Mouse (Mus musculus) thymus, postnatal 25 days (tissue): ENCODE measurements around the gene Best2.
A peak's percentile ranks its signal among the peaks of the same experiment; 100 is the strongest.

Source experiments
- DNase-seq: peaks from one replicate; pipeline ENCODE4 v3.0.0; 2022

Gene Best2

GRCm38 (mm10) chr8:84981644-84982498 lies 32.5 kb downstream of the Best2 start:
- no peak for DNase-seq

DNA sequence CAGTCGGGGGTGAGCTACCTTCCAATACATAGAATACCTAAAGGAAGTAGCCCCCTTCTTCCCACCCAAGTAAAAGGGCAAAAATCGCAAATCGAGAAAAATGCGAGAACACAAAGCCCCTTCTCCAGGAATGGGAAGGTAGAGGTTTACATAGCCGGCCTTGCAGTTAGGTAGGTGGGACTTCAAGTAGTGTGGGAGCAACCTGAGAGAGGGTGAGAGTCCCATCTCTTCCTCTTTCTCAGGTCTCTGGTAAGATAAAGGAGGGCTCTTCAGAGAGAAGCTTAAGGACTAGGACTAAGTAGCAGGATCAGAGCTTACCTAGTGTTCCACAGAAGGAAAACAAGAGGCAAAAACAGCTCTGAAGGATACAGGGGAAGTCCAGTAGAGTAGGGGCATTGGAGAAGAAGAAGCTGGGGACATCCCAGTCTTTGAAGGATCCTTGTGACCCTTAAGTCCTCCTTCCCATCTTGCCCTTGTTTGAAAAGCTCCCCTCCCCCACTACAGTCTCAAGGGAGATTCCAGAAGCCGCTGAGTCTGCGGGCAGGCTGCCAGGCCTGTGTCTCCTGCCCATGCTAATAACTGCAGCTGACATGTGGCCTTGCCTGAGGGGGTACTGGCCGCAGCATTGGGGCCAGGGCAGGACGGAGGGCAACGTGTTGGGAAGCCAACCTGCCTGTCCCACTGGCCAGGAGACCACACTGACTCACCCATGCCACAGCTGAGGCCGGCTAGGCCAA lies 33.5 kb downstream of the Best2 start:
- peak; percentile 24 for DNase-seq

DNA sequence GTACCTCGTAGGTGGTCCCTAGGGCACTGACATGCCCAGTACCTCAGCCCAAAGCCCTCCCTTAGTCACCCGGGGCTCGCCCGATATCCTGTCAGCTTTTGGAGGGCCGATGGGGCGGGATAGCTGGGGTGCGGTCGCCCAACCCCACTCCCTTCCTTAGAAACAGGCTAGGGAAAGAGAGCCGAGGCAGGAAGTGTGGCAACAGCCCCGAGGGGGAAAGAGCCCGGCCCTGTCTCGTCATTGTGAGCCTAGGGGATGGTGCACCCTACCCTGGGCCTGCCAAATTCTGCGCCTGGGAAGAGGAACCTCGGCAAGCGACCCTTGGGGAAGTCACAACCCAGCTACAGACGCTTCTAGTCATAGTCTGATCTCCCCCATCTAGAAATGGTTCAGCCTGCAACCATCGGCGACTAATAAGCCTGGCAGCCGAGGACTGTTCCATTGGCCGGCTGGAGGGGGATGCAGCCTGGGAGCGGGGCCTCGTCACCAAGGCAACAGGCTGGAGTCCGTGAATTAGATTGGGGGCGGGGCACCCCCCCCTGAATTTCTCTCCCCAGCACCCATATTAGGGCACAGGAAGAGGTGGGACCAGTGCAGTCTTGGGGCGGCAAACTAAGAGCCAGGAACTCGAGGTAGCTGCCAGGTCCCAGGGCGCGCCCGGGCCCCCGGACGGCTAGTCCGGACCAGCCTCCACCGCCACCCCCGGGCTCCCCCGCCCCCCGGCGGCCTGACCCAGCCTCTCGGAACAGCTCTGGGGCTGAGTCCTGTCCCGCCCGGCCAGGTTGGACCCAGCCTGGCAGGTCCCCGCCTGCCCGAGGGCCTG lies 34.5 kb downstream of the Best2 start:
- DNase-seq, result peak; percentile 84

- DNase-seq, result peak; percentile 94
Observed at GRCm38 (mm10) chr8:84978248-84978940, 35.9 kb downstream of the Best2 start, which contains the start of gene Junb. Gene Junb (minus strand): TSS chr8:84978718.

DNA sequence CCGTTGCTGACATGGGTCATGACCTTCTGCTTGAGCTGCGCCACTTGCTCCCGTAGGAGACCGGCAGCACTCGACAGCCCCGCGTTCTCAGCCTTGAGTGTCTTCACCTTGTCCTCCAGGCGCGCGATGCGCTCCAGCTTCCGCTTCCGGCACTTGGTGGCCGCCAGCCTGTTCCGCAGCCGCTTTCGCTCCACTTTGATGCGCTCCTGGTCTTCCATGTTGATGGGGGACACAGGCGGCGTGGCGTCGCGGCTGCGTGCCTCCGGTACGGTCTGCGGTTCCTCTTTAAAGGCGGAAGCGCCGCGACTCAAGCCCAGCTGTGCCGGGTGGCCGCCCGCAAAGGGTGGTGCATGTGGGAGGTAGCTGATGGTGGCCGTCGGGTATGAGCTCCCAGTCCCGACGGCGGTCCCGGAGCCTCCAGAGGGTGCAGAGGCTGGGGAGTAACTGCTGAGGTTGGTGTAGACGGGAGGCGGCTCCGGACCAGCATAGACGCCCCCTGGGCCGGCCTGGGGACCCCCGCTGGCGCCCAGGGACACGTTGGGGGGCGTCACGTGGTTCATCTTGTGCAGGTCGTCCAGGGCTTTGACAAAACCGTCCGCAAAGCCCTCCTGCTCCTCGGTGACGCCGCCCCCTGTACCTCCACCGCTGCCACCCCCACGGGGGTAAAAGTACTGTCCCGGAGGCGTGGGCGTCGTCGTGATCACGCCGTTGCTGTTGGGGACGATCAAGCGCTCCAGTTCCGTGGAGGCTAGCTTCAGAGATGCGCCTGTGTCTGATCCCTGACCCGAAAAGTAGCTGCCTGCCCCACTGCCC lies 36.7 kb downstream of the Best2 start:
- peak; percentile 83 for DNase-seq

DNA sequence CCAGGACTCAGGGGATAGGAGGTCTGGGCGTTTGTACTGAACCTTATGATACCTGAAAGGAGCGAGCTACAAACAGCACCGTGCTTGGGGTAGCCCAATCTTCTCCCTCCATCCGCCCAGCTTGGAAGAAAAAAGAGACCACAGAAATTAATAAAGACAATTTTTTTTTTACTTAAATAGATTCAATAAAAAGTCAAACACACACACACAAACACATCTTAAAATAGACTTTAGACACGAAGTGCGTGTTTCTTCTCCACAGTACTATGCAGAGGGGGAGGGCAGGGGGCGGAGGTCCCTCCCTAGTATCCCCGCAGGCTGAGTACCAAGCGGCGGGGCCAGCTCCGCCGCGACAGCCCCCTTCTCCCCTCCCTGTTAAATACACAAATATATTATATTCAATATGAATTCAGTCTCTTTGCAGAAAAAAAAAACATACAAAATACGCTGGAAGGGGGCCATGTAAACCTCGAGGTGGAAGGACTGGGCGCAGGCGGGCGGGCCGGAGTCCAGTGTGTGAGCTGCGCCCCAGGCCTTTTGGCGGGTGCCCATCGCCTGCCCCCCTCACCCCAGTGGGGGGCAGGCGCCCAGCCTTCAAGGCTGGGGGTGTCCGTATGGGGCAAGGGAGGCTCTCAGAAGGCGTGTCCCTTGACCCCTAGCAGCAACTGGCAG lies 37.4 kb downstream of the Best2 start:
- DNase-seq, result no peak

- peak; percentile 94 for DNase-seq
Observed at GRCm38 (mm10) chr8:84976031-84976762, 38.1 kb downstream of the Best2 start.

DNA sequence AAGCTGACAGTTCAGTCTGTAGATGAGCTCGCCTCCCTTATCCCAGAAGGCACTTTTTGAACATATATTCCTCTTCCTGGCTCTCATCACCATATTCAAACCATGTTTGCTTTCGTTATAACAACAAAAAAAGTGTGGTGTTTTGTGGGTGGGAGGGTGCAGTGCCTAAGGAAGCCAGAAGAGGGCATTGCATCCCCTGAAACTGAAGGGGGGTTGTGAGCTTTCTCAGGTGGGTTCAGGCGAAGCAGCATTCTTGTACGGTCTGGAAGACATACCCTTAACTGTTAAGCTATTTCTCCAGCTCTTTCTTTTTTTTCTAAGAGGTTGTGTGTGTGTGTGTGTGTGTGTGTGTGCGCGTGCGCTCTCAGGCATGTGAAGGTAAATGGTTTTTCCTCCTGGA lies 38.9 kb downstream of the Best2 start:
- peak; percentile 89 for DNase-seq

- no peak for DNase-seq
Observed at GRCm38 (mm10) chr8:84974543-84975142, 39.7 kb downstream of the Best2 start.

- DNase-seq, result peak; percentile 67
Observed at GRCm38 (mm10) chr8:84973803-84974542, 40.4 kb downstream of the Best2 start.

- no peak for DNase-seq
Observed at GRCm38 (mm10) chr8:84973079-84973478, 41.3 kb downstream of the Best2 start.

- no peak for DNase-seq
Observed at GRCm38 (mm10) chr8:84970913-84971312, 43.4 kb downstream of the Best2 start.

DNA sequence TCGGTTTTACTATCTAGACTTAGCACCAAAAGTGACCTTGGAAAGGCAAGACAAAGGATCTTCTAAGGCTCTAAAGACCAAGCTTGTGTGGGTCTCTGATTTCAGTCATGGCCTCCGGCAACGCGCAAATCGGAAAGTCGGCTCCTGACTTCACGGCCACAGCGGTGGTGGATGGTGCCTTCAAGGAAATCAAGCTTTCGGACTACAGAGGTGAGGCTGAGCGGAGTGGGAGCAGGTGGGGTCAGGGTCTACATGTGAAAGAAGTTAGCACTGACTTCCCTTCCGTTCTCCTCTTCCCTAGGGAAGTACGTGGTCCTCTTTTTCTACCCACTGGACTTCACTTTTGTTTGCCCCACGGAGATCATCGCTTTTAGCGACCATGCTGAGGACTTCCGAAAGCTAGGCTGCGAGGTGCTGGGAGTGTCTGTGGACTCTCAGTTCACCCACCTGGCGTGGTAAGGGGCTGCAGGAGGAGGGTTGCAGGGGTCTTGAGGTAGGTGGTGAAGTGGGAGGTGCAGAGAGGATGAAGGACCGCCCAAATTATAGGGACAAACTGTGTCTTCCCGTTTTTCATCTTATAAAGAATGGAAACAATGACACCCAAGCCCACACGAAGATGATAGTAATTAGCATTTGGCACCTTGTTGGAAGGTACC lies 44.1 kb downstream of the Best2 start:
- peak; percentile 9 for DNase-seq

GRCm38 (mm10) chr8:84969241-84970134 lies 44.8 kb downstream of the Best2 start, which contains the start of the genes Gm49661, Prdx2 and Rnaseh2a:
Gene Gm49661 (minus strand): TSS chr8:84969433.
Gene Prdx2 (plus strand): TSS chr8:84969587.
Gene Rnaseh2a (minus strand): TSS chr8:84969767.
- peak; percentile 72 for DNase-seq

- no peak for DNase-seq
Observed at GRCm38 (mm10) chr8:84968650-84969049, 45.7 kb downstream of the Best2 start.

- no peak for DNase-seq
Observed at GRCm38 (mm10) chr8:84967532-84968304, 46.6 kb downstream of the Best2 start.
